Mouse (Mus musculus) C2C12 (cell line): ENCODE measurements around the gene Mal. TPM values are rescaled to one million over a fixed set of nuclear protein-coding genes. Genes with fewer than 3 reads are reported as not detected.

Experiments used
- H3K27me3 ChIP-seq: one replicate; pipeline ENCODE4 v1.6.1; 2011; ENCODE audit not compliant: control insufficient read depth, insufficient read depth, insufficient read length
- H3K36me3 ChIP-seq: one replicate; pipeline ENCODE4 v1.6.1; 2011; ENCODE audit not compliant: control insufficient read depth, insufficient read depth
- H3K4me3 ChIP-seq: one replicate; pipeline ENCODE4 v1.5.1; 2011; ENCODE audit warnings: mild to moderate bottlenecking, control low read depth; ENCODE audit not compliant: poor library complexity, insufficient read depth, severe bottlenecking
- H3K79me2 ChIP-seq: one replicate; pipeline ENCODE4 v1.6.1; 2011; ENCODE audit not compliant: control insufficient read depth, insufficient read depth
- H3K79me3 ChIP-seq: one replicate; pipeline ENCODE4 v1.6.1; 2011; ENCODE audit warnings: low read depth, control low read depth
- H3ac ChIP-seq: one replicate; pipeline ENCODE3; 2011; ENCODE audit warnings: low read depth; ENCODE audit not compliant: control insufficient read depth, insufficient read length
- CEBPB ChIP-seq: IDR thresholded peaks from one replicate; pipeline ENCODE4 v1.6.1; 2011; ENCODE audit warnings: low read depth, mild to moderate bottlenecking, control low read depth, moderate library complexity
- CTCF ChIP-seq: IDR thresholded peaks from one replicate; pipeline ENCODE4 v1.5.1; 2011; ENCODE audit not compliant: control insufficient read depth, insufficient read depth, insufficient read length
- FOSL1 ChIP-seq: IDR thresholded peaks from one replicate; pipeline ENCODE4 v1.8.0; 2011; ENCODE audit warnings: mild to moderate bottlenecking, low read length; ENCODE audit not compliant: poor library complexity, insufficient read depth, severe bottlenecking
- MAX ChIP-seq: IDR thresholded peaks from one replicate; pipeline ENCODE4 v1.6.1; 2011; ENCODE audit warnings: mild to moderate bottlenecking, control low read depth
- MYOD1 ChIP-seq: IDR thresholded peaks from one replicate; pipeline ENCODE4 v1.6.1; 2011; ENCODE audit warnings: low read depth; ENCODE audit not compliant: control insufficient read depth, insufficient read length
- MYOG ChIP-seq: IDR thresholded peaks from one replicate; pipeline ENCODE4 v1.6.1; 2011; ENCODE audit not compliant: control insufficient read depth, insufficient read length; ENCODE audit errors: extremely low read depth
- USF1 ChIP-seq: IDR thresholded peaks from one replicate; pipeline ENCODE4 v1.6.1; 2011; ENCODE audit warnings: low read depth, mild to moderate bottlenecking, control low read depth, moderate library complexity
- polyA plus RNA-seq: library from polyadenylated mRNA; unstranded; fragments of >200 nt; fragmentation: generic; extraction: Trizol; gene quantifications from one replicate; pipeline ENCODE4 v1.2.1, GENCODE M21; 2012; ENCODE audit warnings: missing spikeins

The Mal gene
- polyA plus RNA-seq, 1 experiment = 0.12 TPM

DNA sequence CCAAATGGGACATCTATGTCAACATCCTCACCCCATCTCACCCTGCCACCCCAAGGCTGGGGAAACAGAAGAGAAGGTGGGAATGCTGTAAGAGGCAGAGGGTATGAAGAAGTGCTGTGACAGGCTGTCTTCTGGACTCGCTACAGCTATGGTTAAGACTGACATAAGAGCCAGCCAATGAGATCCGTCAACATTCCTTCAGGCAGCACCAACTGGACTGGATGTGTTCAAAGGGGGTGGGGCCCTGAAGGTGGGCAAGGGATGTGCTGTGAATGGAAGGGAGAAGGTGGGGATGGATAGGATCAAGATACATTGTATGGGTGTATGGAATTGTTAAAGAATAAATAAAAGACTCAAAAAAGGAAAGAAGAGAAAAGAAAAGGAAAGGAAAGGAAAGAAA is 23.9 kb downstream of the Mal start:
- no peaks in the 10 kb centered on the region for H3K36me3 ChIP-seq
- no peaks in the 10 kb centered on the region for H3K79me2 ChIP-seq
- peaks cover 9% of the 10 kb centered on the region for H3K27me3 ChIP-seq
- H3ac ChIP-seq = no peak overlapping the region
- no peaks in the 10 kb centered on the region for H3K79me3 ChIP-seq
- no peak for TF ChIP-seq MAX
- no peak for TF ChIP-seq CTCF
- TF ChIP-seq USF1 = no peak
- TF ChIP-seq FOSL1 = no peak
- no peak for TF ChIP-seq MYOG
- H3K4me3 ChIP-seq = no peak overlapping the region

- no peaks in the 10 kb centered on the region for H3K79me2 ChIP-seq
- H3K27me3 ChIP-seq = peaks cover 22% of the 10 kb centered on the region
- no peaks in the 10 kb centered on the region for H3K79me3 ChIP-seq
- no peak overlapping the region for H3ac ChIP-seq
- H3K36me3 ChIP-seq = no peaks in the 10 kb centered on the region
- H3K4me3 ChIP-seq = no peak overlapping the region
- TF ChIP-seq USF1 (no peak), MYOD1 (no peak), CTCF (no peak), MYOG (no peak), CEBPB (no peak), MAX (no peak), FOSL1 (no peak)
Observed at GRCm38 (mm10) chr2:127627990-127628570, 28.4 kb downstream of the Mal start.

GRCm38 (mm10) chr2:127627354-127627753 is 29.1 kb downstream of the Mal start:
- no peak overlapping the region for H3ac ChIP-seq
- no peak overlapping the region for H3K4me3 ChIP-seq
- H3K79me3 ChIP-seq = no peaks in the 10 kb centered on the region
- no peak for TF ChIP-seq MYOG
- TF ChIP-seq USF1 = no peak
- TF ChIP-seq MAX = no peak
- TF ChIP-seq MYOD1 = no peak
- TF ChIP-seq CEBPB = no peak
- TF ChIP-seq FOSL1 = no peak
- no peak for TF ChIP-seq CTCF
- H3K27me3 ChIP-seq = peaks cover 19% of the 10 kb centered on the region
- no peaks in the 10 kb centered on the region for H3K79me2 ChIP-seq
- no peaks in the 10 kb centered on the region for H3K36me3 ChIP-seq

DNA sequence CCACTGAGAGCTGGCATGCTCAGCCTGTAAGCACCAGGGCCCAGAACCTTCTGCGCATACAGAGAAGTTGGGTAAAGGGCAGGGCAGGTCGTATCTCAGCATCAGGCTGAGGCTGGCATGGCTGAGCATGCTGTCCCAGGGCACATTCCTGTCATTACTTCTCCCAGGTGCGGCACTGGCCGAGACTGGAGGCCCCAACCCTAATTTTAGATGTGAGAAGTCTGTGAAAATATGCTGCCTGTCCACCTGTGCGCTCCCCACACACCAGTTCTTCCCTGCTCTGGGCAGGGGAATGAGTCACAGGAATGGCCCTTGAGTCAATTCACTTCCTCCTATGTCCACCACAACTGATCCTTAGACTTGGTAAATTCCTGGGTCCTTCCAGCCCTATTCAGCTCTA is 30.8 kb downstream of the Mal start:
- Histone ChIP-seq H3K79me2 (no peaks in the 10 kb centered on the region), H3K4me3 (no peak overlapping the region), H3K79me3 (no peaks in the 10 kb centered on the region), H3ac (no peak overlapping the region), H3K36me3 (no peaks in the 10 kb centered on the region), H3K27me3 (peaks cover 22% of the 10 kb centered on the region)
- no peak for TF ChIP-seq MYOG
- no peak for TF ChIP-seq MYOD1
- no peak for TF ChIP-seq USF1

GRCm38 (mm10) chr2:127624786-127625185 is 31.7 kb downstream of the Mal start:
- peaks cover 22% of the 10 kb centered on the region for H3K27me3 ChIP-seq
- no peaks in the 10 kb centered on the region for H3K79me2 ChIP-seq
- H3K79me3 ChIP-seq = no peaks in the 10 kb centered on the region
- no peak overlapping the region for H3K4me3 ChIP-seq
- no peaks in the 10 kb centered on the region for H3K36me3 ChIP-seq
- TF ChIP-seq MYOG = no peak
- TF ChIP-seq FOSL1 = no peak
- TF ChIP-seq MAX = no peak
- TF ChIP-seq MYOD1 = no peak
- H3ac ChIP-seq = no peak overlapping the region

DNA sequence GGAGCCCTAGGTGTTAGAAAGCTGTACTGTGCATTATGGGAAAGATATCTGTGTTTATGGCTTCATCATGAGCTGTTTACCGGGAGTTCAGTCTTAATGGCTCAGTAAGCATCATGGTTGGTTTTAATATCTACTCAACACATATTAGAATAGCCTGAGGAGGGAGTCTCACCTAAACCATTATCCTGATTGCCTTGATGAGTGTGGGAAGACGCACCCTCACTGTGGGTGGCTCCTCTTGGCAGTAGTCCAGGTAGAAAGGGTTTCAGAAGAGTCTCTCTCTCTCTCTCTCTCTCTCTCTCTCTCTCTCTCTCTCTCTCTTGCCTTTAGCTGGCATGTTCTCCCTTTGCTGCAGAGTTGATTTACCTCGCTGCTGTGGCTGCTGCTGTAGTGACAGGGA is 34.4 kb downstream of the Mal start:
- no peaks in the 10 kb centered on the region for H3K79me3 ChIP-seq

More for the DNA sequence above, 34.4 kb downstream of the Mal start:
- no peak for TF ChIP-seq FOSL1
- no peak overlapping the region for H3K4me3 ChIP-seq
- no peak overlapping the region for H3ac ChIP-seq
- no peaks in the 10 kb centered on the region for H3K36me3 ChIP-seq
- H3K79me2 ChIP-seq = no peaks in the 10 kb centered on the region
- H3K27me3 ChIP-seq = peaks cover 19% of the 10 kb centered on the region
